Mouse (Mus musculus): ENCODE measurements around the gene Tmem140.

DNA sequence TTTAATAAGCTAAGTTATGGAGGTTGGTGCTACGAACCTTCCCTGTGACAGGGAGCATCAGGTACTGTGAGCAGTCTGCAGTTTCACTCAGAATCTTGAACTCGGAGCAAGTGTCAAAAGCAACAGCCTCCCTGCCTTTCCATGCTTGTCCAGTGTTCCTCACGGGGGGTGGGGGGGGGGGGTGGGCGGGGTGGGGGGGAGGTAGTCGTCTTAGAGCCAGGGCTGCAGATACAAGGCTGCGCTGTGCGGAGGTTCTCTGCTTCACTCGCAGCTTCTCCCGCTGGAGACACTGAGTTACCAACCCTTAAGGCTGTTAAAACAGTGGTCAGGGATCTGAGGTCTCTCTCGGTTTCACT lies 5.0 kb downstream of the Tmem140 start:
- TF ChIP-seq CTCF (IDR thresholded peaks at IDR 0.05; ENCODE audit: low read depth) (no peak), EP300 (IDR thresholded peaks at IDR 0.05; ENCODE audit: low read depth) (no peak)
